Mouse (Mus musculus): ENCODE measurements around the gene Scnn1a.

Scnn1a gene

GRCm38 (mm10) chr6:125338791-125339660 is 18.6 kb downstream of the Scnn1a start:
- intact Hi-C loops (cut with DNase I) = no loop called here

DNA sequence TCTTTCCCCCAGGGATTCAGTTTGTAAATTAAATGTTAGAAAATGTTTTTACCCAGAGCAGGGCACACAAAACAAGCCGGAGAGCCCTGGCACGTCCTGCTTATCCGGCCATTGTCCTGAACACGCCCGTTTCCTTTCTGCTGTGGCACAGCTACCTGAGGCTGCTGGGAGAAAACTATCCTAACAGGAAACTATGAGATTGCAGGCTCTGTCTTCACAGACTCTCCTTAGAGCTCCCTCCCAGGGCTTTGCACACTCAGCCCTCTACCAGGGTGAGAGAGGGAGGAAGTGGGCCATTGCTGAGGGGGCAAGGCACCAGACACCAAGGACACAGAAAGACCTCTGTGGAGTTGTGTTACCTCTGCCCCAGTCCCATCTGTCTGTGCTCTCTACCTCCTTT is 19.8 kb downstream of the Scnn1a start:
- intact Hi-C loops (cut with DNase I) = no loop called here

- intact Hi-C loops (cut with DNase I) = no loop called here
Observed at GRCm38 (mm10) chr6:125342198-125342597, 21.7 kb downstream of the Scnn1a start.

DNA sequence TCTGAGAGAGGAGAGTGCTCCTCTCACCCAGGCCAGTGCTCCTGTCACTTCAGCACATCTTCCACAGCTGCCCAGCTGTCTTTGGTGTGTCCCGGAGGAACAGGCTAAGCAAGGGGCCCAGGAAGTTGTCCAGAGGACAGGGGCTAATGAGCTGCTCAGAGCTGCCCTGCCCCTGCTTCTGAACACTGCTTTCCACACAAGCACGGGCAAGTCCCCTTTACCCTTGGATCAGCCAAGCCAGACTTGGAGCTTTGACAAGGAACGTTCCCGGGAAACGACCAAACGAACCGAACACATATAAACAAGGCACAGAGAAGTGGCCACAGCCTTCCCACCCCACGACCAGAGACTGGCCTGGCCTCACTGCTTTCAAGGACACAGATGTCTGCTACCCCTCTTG is 23.6 kb downstream of the Scnn1a start:
- intact Hi-C loops (cut with DNase I) = no loop called here

DNA sequence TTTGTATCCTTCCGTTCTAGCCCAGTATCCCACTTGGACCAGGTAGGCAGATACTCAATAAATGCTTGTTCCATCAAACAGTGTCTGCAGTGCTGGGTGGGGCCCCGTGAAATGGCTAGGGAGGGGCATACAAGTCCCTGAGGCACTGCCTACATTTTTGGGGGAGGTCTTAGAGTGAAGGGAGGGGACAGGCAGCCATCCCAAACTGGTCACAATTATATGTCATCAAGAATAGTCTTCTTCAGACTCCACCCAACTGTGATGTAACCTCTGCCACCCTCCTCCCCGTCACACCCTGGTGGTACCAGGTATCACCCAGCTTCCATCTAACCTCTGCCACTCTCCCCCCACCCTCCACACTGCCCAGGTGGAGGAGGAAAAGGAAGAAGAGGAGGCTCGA is 24.4 kb downstream of the Scnn1a start:
- intact Hi-C loops (cut with DNase I) = no loop called here

DNA sequence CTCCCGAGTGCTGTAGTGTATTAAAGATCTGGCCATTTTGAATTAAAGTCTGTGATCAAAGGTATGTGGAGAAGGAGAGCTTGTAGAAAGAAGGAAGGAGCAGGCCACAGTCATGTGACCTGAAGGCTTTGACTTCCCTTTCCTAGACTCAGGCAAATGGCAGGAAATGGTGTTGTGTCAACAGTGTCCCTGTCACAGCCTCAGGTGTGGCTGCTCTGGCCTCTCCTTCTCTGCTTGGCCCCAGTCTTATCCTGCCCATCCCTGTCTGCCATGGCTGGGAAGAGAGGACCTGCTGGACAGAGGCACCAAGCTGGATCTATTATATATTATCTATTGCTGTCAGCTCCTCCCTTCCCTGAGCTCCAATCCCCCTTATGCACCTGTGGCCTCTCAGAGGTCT is 25.2 kb downstream of the Scnn1a start:
- intact Hi-C loops (cut with DNase I) = no loop called here

- intact Hi-C loops (cut with DNase I) = no loop called here
Observed at GRCm38 (mm10) chr6:125346029-125346428, 25.6 kb downstream of the Scnn1a start.

GRCm38 (mm10) chr6:125348721-125349574 is 28.5 kb downstream of the Scnn1a start, which contains the start of gene Tnfrsf1a:
TSS of gene Tnfrsf1a (plus strand) at chr6:125349362.
- intact Hi-C loops (cut with DNase I) = no loop called here

- intact Hi-C loops (cut with DNase I) = loop anchor here (5.0 to 10.0 kb wide), 2 partner anchors 37 to 205 kb away; partner anchors contain the start of genes Iffo1 and Ltbr
Observed at GRCm38 (mm10) chr6:125349575-125350230, 29.2 kb downstream of the Scnn1a start.

- intact Hi-C loops (cut with DNase I) = loop anchor here (5.0 to 10.0 kb wide), 2 partner anchors 38 to 206 kb away; partner anchors contain the start of genes Iffo1 and Ltbr
Observed at GRCm38 (mm10) chr6:125350231-125350994, 30.0 kb downstream of the Scnn1a start.

DNA sequence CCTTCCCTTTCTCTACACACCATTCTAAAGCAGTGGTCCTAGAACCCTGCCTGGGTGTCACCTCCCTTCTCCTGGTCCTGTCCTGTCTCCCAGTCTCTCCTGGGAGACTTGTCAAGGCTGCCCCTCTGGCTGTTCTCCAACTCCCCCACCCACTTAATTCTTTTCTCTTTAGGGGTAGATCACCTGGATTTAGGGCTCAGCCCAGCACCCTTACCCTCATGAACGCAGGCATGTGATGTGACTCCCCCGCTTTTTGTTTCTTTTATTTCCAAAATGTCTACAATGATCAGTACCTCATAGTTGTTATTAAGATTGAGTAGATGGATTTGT is 30.5 kb downstream of the Scnn1a start:
- intact Hi-C loops (cut with DNase I) = loop anchor here (5.0 to 10.0 kb wide), 2 partner anchors 39 to 206 kb away; partner anchors contain the start of genes Iffo1 and Ltbr

GRCm38 (mm10) chr6:125351368-125352045 is 31.0 kb downstream of the Scnn1a start:
- intact Hi-C loops (cut with DNase I) = loop anchor here (5.0 to 10.0 kb wide), 2 partner anchors 39 to 207 kb away; partner anchors contain the start of genes Iffo1 and Ltbr

DNA sequence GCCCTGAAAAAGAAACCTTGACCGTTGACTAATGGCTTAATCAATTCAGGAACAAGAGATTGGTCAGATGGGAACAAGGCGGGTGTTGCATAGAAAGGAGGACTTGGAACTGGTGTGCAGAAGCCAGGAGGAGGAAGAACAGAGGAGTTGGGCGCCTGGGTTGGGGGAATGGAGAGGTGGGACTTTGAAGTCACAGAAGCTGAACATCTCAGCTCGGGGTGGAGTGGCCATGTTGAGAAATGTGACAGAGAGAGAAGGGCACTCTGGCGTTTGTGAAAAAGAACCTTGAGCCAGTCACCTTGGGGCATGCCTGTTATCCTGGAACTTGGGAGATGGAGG is 31.6 kb downstream of the Scnn1a start:
- intact Hi-C loops (cut with DNase I) = loop anchor here (5.0 to 10.0 kb wide), 2 partner anchors 40 to 207 kb away; partner anchors contain the start of genes Iffo1 and Ltbr

- intact Hi-C loops (cut with DNase I) = loop anchor here (5.0 to 10.0 kb wide), 2 partner anchors 41 to 208 kb away; partner anchors contain the start of genes Iffo1 and Ltbr
Observed at GRCm38 (mm10) chr6:125352811-125353210, 32.4 kb downstream of the Scnn1a start.

- intact Hi-C loops (cut with DNase I) = loop anchor here (5.0 to 10.0 kb wide), 2 partner anchors 41 to 208 kb away; partner anchors contain the start of genes Iffo1 and Ltbr
Observed at GRCm38 (mm10) chr6:125353221-125353620, 32.8 kb downstream of the Scnn1a start.

DNA sequence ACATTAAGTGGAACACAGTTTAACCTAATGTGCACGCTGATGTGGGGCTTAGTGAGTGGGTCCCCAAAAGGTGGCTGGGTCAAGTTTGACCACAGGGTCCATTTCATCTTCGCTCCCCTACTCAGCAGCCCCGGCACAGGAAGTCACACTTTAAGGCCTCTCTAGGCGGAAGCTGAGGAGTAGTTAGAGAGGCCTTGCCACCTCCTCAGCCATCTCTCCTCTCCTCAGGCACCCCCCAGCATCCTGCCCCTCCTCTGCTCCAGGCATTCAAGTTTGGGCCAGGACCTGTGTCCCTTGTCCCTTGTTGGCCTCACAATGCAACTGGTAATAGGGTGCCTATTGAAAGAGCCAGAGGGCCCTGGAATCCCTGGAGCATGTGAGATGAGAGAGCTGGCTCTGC is 33.2 kb downstream of the Scnn1a start:
- intact Hi-C loops (cut with DNase I) = loop anchor here (5.0 to 10.0 kb wide), 2 partner anchors 41 to 209 kb away; partner anchors contain the start of genes Iffo1 and Ltbr

DNA sequence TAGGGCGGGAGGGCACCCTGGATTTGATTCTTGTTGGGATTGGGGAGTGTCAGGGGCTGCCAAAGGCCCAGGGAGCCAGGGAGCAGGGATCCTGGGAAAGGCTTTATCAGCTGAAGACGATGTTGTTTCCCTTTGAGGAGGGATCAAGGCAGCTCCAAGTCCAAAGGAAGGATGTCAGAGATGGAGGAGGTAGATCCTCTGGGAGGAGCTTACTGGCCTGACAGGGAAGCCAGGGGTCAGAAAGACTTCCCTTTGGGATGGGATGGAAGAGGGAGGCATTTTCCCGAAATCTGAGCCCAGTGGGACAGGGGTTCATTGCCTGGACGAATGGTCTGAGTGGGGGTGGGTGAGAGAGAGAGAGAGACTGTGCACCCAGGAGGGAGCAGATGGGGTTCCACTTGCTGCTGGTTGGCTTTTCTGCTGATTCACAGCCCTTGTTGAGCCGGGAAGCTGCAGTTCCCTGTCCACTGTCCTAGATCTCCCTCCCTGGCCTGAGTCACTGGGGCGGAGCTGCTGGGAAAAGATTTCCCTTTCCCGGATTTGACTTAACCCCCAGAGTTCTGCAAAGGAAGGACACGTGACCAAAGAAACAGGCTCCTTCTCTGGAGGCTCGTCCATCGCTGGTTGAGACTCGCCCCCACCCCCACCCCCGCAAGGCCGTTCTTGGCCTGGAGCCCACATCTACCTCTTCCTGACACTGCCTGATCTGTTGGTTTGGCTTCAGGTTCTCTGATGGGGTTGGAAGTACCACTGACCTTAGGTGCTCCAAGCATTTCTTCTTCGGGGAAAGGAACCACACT is 34.1 kb downstream of the Scnn1a start:
- intact Hi-C loops (cut with DNase I) = loop anchor here (5.0 to 10.0 kb wide), 2 partner anchors 42 to 210 kb away; partner anchors contain the start of genes Iffo1 and Ltbr

DNA sequence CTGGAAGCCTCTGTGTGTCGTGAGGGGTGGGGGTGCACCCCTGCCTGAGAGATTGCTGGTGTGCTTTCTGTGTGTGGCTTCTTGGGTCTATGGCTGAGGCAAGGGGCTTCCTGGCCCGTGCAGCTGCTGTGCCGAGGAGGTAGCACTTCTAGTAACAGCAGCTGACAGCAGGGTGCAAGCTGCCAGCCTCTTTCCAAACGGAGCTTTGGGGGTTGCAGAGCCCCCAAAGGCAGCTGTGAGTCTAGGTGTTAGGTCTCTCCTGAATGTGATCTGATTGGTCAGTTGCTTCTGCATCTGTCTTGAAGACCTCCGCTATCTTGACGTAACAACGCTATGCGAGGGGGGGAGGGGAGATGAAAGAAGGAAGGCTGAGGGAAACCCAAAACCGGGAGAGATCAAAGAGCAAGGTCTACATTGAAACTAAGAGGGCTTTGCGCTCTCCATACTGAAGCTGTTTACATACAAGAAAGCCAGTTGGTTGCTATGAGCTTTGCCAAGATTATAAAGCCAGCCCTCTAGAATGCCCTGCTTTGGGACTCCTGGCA is 34.8 kb downstream of the Scnn1a start:
- intact Hi-C loops (cut with DNase I) = loop anchor here (10.0 kb wide), 1 partner anchor 210 kb away; the partner anchor contains the start of gene Iffo1

Data from adrenal gland (tissue).